Mouse (Mus musculus) small intestine, adult 2 months (tissue): ENCODE measurements around the gene Plekhg5. TPM values are rescaled to one million over a fixed set of nuclear protein-coding genes. Genes with fewer than 3 reads are reported as not detected.

Experiments used
- H3K27ac ChIP-seq: fragments of 200-500 bp; 2 replicates; pipeline ENCODE4 v1.5.1; 2012; ENCODE audit warnings: low read depth, low read length, control low read depth, inconsistent platforms; ENCODE audit not compliant: insufficient read depth
- H3K27me3 ChIP-seq: fragments of 200-500 bp; 2 replicates; pipeline ENCODE4 v1.6.1; 2012; ENCODE audit warnings: mild to moderate bottlenecking, moderate library complexity, low read length, inconsistent platforms; ENCODE audit not compliant: control insufficient read depth, insufficient read depth
- H3K36me3 ChIP-seq: fragments of 200-500 bp; 2 replicates; pipeline ENCODE4 v1.6.1; 2012; ENCODE audit warnings: mild to moderate bottlenecking, low read length, control low read depth, inconsistent platforms; ENCODE audit not compliant: control insufficient read depth, insufficient read depth
- H3K4me1 ChIP-seq: fragments of 200-500 bp; 2 replicates; pipeline ENCODE4 v1.6.1; 2012; ENCODE audit warnings: low read length, inconsistent platforms, mixed read lengths; ENCODE audit not compliant: control insufficient read depth, insufficient read depth, insufficient read length
- H3K4me3 ChIP-seq: fragments of 200-500 bp; 2 replicates; pipeline ENCODE4 v1.5.1; 2012; ENCODE audit warnings: low read depth, mild to moderate bottlenecking, control low read depth, inconsistent platforms, low read length, moderate library complexity
- CTCF ChIP-seq: fragments of 200-500 bp; IDR thresholded peaks from 2 replicates; pipeline ENCODE4 v1.5.1; 2012; ENCODE audit warnings: low read depth, mild to moderate bottlenecking, control low read depth, inconsistent platforms, low read length, moderate library complexity, mixed read lengths; ENCODE audit not compliant: insufficient replicate concordance, insufficient read length; ENCODE audit errors: extremely low read depth
- POLR2A ChIP-seq: fragments of 200-500 bp; IDR thresholded peaks from 2 replicates; pipeline ENCODE4 v1.6.1; 2012; ENCODE audit warnings: low read depth, mild to moderate bottlenecking, control low read depth, inconsistent platforms, low read length, moderate library complexity
- WGBS: fragments of 180-500 bp; shearing (Covaris S2); methylation state at CpG from one replicate; pipeline ENCODE4 v1.1.7; 2018; 5-methylcytosine and 5-hydroxymethylcytosine counted together
- polyA plus RNA-seq: library from polyadenylated mRNA; depleted of rRNA; stranded (reverse); fragments of >200 nt; gene quantifications from 2 replicates; pipeline ENCODE4 v1.2.3, GENCODE M21; 2012

Plekhg5 gene
- polyA plus RNA-seq, 1 experiment, result 15.7 TPM

DNA sequence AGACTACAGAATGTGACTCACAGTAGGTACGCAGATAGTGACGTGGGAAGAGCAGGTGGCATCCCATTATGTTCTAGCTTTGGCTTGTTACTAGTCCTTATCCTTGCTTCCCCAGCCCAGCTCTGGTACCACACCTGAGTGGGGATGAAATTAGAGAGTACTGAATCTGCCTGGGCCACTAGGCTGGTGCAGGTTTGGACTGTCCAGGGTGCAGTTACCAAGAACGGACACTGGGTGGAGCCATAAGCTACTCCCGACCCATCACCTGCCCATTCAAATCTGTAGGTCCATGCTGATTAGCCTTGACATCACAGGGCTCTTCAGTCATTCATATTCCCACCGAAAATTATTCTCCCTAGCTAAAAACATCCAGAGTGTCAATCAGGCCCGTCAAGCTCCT is 68.1 kb downstream of the Plekhg5 start:
- Histone ChIP-seq H3K27me3 (no peaks in the 10 kb centered on the region), H3K27ac (no peak overlapping the region), H3K4me3 (no peak overlapping the region), H3K4me1 (peaks cover 25% of the 10 kb centered on the region), H3K36me3 (no peaks in the 10 kb centered on the region)
- 27% methylated on average over 6 of the region's 6 CpGs for WGBS
- TF ChIP-seq CTCF (peak; percentile 70; the same call in 1 of the 2 replicates), POLR2A (no peak)

DNA sequence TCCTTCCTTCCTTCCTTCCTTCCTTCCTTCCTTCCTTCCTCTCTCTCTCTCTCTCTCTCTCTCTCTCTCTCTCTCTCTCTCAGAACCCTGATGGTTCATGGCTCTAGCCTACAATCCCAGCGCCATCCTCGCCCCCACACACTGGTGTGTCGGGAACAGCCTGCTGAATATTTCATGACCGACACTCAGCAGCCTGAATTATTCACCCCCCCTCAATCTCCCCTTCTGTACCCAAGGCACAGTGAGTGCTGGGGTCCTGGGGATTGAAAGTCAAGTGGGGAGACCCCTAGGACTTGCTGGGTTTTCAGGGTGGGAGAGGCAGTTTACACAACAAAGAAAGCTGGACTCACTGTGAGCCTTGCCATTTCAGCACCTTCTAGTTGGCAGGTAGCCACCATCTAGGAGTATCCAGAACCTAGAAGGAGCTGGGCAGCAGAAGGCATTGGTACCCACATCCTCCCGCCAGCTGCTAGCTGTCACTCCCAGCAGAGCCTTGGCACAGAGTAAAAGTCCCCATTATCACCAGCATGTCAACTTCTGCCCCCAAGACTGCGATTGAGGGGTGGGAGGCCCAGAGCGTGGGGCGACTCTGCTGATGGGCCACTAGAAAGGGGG is 69.3 kb downstream of the Plekhg5 start:
- 78% methylated on average over 8 of the region's 8 CpGs for WGBS
- no peaks in the 10 kb centered on the region for H3K36me3 ChIP-seq
- no peaks in the 10 kb centered on the region for H3K27me3 ChIP-seq
- no peak overlapping the region for H3K4me3 ChIP-seq
- no peak overlapping the region for H3K27ac ChIP-seq
- TF ChIP-seq POLR2A (no peak), CTCF (no peak)
- H3K4me1 ChIP-seq, result peaks cover 15% of the 10 kb centered on the region

DNA sequence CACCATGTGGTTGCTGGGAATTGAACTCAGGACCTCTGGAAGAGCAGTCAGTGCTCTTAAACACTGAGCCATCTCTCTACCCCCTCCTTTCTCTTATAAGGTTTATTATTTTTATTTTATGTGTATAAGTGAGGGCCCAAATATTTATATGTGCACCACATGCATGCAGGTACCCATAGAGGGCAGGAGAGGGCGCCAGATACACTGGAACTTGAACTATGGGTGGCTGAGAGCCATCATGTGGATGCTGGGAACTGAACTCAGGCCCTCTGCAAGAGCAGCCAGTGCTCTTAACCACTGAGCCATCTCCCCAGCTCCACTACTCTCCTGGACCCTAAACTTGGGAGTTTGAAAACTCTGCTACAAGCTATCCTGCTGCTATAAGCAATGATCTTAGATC is 71.3 kb downstream of the Plekhg5 start:
- H3K4me3 ChIP-seq, result no peak overlapping the region
- 28% methylated on average over 1 of the region's 1 CpGs for WGBS
- H3K27ac ChIP-seq, result no peak overlapping the region
- H3K27me3 ChIP-seq, result no peaks in the 10 kb centered on the region
- TF ChIP-seq CTCF (no peak), POLR2A (no peak)
- no peaks in the 10 kb centered on the region for H3K36me3 ChIP-seq
- H3K4me1 ChIP-seq, result peaks cover 5% of the 10 kb centered on the region

DNA sequence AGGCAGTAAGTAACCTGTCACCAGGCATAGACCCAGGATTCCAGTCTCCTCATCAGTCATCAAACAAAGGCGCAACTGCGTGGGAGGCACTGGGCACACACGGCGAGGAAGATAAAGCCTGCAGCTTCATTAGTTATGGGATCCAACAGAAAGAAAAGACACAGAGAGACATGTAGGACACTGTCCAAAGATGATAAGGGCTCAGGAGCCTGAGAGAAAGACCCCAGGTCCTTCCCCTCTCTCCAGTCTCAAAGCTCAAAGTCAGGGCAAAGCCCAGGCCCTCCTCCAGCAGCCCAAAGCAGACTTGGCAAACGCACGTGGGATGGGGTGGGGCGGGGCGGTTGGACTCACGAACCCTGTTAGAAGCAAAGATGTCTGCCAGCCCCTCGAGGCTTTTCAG is 73.2 kb downstream of the Plekhg5 start:
- Histone ChIP-seq H3K27me3 (no peaks in the 10 kb centered on the region), H3K36me3 (no peaks in the 10 kb centered on the region), H3K4me3 (no peak overlapping the region), H3K4me1 (no peaks in the 10 kb centered on the region; the same call in 1 of the 2 replicates), H3K27ac (no peak overlapping the region)
- TF ChIP-seq CTCF (no peak), POLR2A (no peak)
- WGBS, result 31% methylated on average over 10 of the region's 10 CpGs

DNA sequence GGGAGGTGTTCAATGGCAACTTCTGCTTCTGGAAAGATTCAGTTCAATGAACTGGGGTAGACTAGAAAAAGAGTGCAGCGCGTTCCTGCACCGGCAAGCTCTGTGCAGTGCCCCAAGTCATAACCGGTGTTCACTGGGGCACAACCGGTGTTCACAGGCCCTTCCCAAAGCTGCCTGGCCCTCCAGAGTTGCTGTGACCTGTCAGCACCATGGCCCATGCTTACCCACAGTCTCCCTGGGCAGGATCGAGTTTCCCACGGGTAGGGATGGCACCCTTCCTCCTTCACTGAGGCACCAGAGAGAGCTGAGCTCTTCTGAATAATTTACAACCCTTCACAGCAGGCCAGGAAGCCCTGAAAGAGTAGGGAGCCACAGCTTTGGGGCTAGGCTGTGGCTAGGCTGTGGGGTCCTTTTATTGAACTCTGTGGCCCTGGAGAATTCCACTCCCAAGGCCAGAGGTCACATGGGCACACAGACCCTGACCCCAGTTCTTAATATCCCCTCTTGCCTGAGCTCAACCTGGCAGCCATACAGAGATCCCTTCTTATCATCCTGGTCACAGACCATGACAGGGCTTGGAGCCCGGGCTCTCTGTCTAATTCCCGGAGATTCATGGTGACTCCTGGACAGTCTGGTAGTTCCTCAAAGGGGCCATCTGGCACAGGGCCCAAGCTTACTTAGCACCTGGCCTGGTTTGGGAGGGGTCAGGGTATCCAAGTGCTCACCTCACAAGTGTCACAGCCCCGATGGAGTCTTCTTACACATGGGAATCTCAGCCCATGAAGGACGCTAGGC is 73.9 kb downstream of the Plekhg5 start:
- WGBS, result 66% methylated on average over 11 of the region's 11 CpGs
- no peak for TF ChIP-seq POLR2A
- no peak for TF ChIP-seq CTCF
- Histone ChIP-seq H3K27ac (no peak overlapping the region), H3K36me3 (no peaks in the 10 kb centered on the region), H3K4me3 (no peak overlapping the region), H3K27me3 (no peaks in the 10 kb centered on the region), H3K4me1 (no peaks in the 10 kb centered on the region; the same call in 1 of the 2 replicates)

DNA sequence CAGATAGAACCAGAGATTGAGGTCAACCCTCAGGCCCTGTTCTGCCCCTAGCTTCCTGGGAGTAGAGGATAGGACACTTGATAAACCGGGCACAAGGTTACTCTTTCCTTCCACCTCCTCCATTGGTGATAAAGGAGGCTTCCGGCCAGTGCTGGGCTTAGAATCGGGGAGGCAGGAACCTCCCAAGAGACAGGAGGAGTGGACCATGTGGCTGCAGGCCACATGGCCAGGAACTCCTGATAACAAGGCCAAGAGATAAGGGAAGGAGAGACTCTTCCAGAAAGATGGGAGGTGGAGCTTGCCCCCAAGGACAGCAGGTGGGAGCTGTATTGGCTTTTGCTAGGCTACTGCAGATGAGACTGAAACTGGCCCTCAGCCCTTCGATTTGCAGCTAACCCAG is 78.2 kb downstream of the Plekhg5 start:
- H3K4me3 ChIP-seq, result no peak overlapping the region
- 55% methylated on average over 4 of the region's 4 CpGs for WGBS
- no peak for TF ChIP-seq POLR2A
- no peak for TF ChIP-seq CTCF
- H3K4me1 ChIP-seq, result peaks cover 11% of the 10 kb centered on the region
- H3K27me3 ChIP-seq, result peaks cover 6% of the 10 kb centered on the region
- H3K36me3 ChIP-seq, result no peaks in the 10 kb centered on the region
- no peak overlapping the region for H3K27ac ChIP-seq

DNA sequence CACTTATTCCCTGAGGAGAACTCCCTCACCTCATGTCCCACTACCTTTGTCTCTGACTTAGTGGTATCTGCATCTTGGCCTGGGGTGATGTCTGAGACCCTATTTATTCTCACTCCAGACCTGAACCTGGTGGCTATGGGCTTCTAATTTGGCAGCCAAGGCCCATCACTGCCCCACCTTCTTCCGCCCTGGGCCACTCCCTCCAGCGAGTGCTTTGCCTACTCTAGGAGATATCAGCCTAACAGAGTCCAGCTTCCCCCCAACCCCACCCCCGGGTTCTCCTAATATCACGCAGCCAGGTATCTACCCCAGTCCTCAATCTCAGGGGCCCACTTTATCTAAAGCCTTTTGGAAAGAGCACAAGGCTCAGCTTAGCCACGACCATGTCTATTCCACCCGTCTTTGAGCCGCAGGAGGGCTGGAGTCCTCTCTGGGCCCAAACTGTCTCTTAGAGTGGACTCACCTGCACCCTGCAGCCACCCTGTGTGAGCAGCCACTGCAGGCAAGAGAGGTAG is 79.2 kb downstream of the Plekhg5 start:
- Histone ChIP-seq H3K27ac (no peak overlapping the region), H3K4me1 (peaks cover 11% of the 10 kb centered on the region), H3K27me3 (peaks cover 6% of the 10 kb centered on the region), H3K36me3 (no peaks in the 10 kb centered on the region), H3K4me3 (peak overlapping the region; percentile 59)
- WGBS, result 28% methylated on average over 7 of the region's 7 CpGs
- TF ChIP-seq CTCF (no peak), POLR2A (no peak)
